ENCODE assay signal across 34 mouse cellular contexts in genomic region chr7:121365584-121365983, GRCm38 (mm10). TPM values are rescaled to one million over a fixed set of nuclear protein-coding genes. Genes with fewer than 3 reads are reported as not detected.
"Had no signal": no experiment of that assay in that cellular context is flagged by ENCODE, and none has a peak within 500 bp of the region (broad histone marks: within the 10 kb centered on the region; RNA-seq: fewer than 3 reads in every experiment).

No protein-coding gene starts in this region.

- H3K36me3 ChIP-seq: limb, embryonic 10.5 days; limb, embryonic 12.5 days; limb, embryonic 13.5 days; limb, embryonic 15.5 days; liver, embryonic 12.5 days; liver, embryonic 13.5 days; liver, embryonic 15.5 days; lung, embryonic 15.5 days; midbrain, embryonic 10.5 days; midbrain, embryonic 12.5 days; midbrain, embryonic 13.5 days; midbrain, embryonic 15.5 days had no signal

- H3K27me3 ChIP-seq: limb, embryonic 12.5 days; limb, embryonic 13.5 days; limb, embryonic 15.5 days; liver, embryonic 12.5 days; liver, embryonic 13.5 days; liver, embryonic 15.5 days; lung, embryonic 15.5 days; megakaryocyte, embryonic 14.5 days; midbrain, embryonic 12.5 days; midbrain, embryonic 13.5 days; midbrain, embryonic 15.5 days had no signal

- H3K4me2 ChIP-seq: limb, embryonic 12.5 days; limb, embryonic 13.5 days; limb, embryonic 15.5 days; liver, embryonic 11.5 days; liver, embryonic 12.5 days; liver, embryonic 13.5 days; liver, embryonic 15.5 days; lung, embryonic 14.5 days; lung, embryonic 15.5 days; midbrain, embryonic 11.5 days; midbrain, embryonic 12.5 days; midbrain, embryonic 13.5 days; midbrain, embryonic 15.5 days had no signal

- H3K4me1 ChIP-seq: limb, embryonic 10.5 days; limb, embryonic 12.5 days; limb, embryonic 13.5 days; limb, embryonic 15.5 days; liver, embryonic 12.5 days; liver, embryonic 13.5 days; liver, embryonic 15.5 days; lung, embryonic 15.5 days; megakaryocyte, embryonic 14.5 days; midbrain, embryonic 10.5 days; midbrain, embryonic 12.5 days; midbrain, embryonic 13.5 days; midbrain, embryonic 15.5 days had no signal

- DNase-seq: left cerebral cortex, postnatal 4 days; liver; liver, embryonic 13.5 days; liver, postnatal 0 days; lung, adult 18-20 months; lung, adult 2 months; lung, embryonic 14.5 days; lung, postnatal 10 days; lung, postnatal 14 days; lung, postnatal 4 days; midbrain, embryonic 14.5 days had no signal

- H3K4me3 ChIP-seq: limb, embryonic 10.5 days; limb, embryonic 12.5 days; limb, embryonic 13.5 days; limb, embryonic 15.5 days; liver, embryonic 12.5 days; liver, embryonic 13.5 days; liver, embryonic 15.5 days; lung, embryonic 15.5 days; megakaryocyte, embryonic 14.5 days; midbrain, embryonic 10.5 days; midbrain, embryonic 12.5 days; midbrain, embryonic 13.5 days; midbrain, embryonic 15.5 days; myocyte had no signal

- H3K27ac ChIP-seq: limb, embryonic 10.5 days; limb, embryonic 12.5 days; limb, embryonic 13.5 days; limb, embryonic 15.5 days; liver, embryonic 12.5 days; liver, embryonic 13.5 days; liver, embryonic 14.5 days; liver, embryonic 15.5 days; lung, embryonic 15.5 days; macrophage; midbrain, embryonic 10.5 days; midbrain, embryonic 12.5 days; midbrain, embryonic 13.5 days; midbrain, embryonic 15.5 days had no signal

- H3K9me3 ChIP-seq: limb, embryonic 10.5 days; limb, embryonic 12.5 days; limb, embryonic 13.5 days; limb, embryonic 15.5 days; liver, embryonic 12.5 days; liver, embryonic 13.5 days; liver, embryonic 15.5 days; lung, embryonic 15.5 days; megakaryocyte, embryonic 14.5 days; midbrain, embryonic 10.5 days; midbrain, embryonic 12.5 days; midbrain, embryonic 13.5 days; midbrain, embryonic 15.5 days had no signal

- H3K9ac ChIP-seq: limb, embryonic 12.5 days; limb, embryonic 13.5 days; limb, embryonic 15.5 days; liver, embryonic 12.5 days; liver, embryonic 13.5 days; liver, embryonic 14.5 days; liver, embryonic 15.5 days; liver, postnatal 0 days; lung, embryonic 14.5 days; lung, embryonic 15.5 days; midbrain, embryonic 12.5 days; midbrain, embryonic 13.5 days; midbrain, embryonic 15.5 days had no signal

RNA-seq across cellular contexts. Expression of gene Hs3st2, which starts 26.1 kb away (rescaled TPM):
- total RNA-seq: liver, adult 2 months; megakaryocyte progenitor cell, adult 5-6 weeks; megakaryocyte, adult 5-6 weeks; megakaryocyte-erythroid progenitor cell, adult 5-6 weeks; monocyte, adult 5-6 weeks had no signal
- polyA plus RNA-seq: limb, embryonic 10.5 days; liver, adult 2 months; liver, embryonic 15.5 days; liver, postnatal 0 days; lung, adult 2 months; lung, postnatal 0 days; macrophage; myocyte had no signal
